Mouse (Mus musculus) induced T-regulatory cell, adult 2 months (primary cell): ENCODE results near the gene Slc25a28.

Experiments
- DNase-seq: peaks from one replicate; pipeline ENCODE4 v3.0.0-alpha.2; 2012; ENCODE audit warnings: low read depth

Slc25a28 gene

GRCm38 (mm10) chr19:43674730-43675524 lies at the start of gene Slc25a28:
Gene Slc25a28 (minus strand): TSS chr19:43674881.
- DNase-seq, result peak; percentile 100

- no peak for DNase-seq
These were observed 49.5 kb upstream of the Slc25a28 start for GRCm38 (mm10) chr19:43724194-43724593.

GRCm38 (mm10) chr19:43723501-43723900 lies 48.8 kb upstream of the Slc25a28 start:
- no peak for DNase-seq

DNA sequence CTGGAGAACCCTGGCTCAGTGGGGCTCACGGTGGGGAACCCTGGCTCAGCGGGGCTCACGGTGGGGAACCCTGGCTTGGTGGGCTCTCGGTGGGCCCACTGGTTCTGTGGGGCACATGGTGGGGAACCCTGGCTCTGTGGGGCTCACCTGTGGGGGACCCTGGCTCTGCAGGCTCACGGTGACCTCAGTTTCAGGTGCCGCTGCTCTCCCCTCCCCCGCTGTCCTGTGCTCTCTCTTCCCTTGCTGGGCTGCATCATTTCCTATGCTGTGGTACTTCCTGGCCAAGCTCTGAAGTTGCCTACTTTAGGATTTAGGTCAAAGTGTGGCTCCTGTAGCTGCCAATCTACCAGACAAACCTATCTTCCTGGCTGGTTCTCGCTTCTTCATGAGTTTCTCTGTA lies 48.2 kb upstream of the Slc25a28 start:
- DNase-seq, result peak; percentile 16

DNA sequence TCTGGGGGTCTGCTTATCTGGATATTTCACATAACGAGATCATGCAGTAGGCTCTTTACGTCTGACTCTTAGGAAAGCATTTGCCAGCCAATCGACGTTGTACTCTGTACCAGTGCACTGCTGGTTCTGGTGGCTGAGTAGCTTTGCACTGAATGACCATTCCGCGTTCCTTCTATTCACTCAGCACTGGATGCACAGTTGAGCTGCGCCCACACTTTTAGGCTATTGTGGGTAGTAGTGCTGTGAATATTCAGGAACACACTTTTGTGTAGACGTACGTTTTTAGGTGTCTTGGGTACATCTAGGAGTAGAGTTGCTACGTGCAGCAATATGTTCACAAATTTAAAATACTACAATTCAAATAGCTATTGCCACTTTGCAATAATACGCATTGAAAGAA lies 45.4 kb upstream of the Slc25a28 start:
- DNase-seq, result no peak

DNA sequence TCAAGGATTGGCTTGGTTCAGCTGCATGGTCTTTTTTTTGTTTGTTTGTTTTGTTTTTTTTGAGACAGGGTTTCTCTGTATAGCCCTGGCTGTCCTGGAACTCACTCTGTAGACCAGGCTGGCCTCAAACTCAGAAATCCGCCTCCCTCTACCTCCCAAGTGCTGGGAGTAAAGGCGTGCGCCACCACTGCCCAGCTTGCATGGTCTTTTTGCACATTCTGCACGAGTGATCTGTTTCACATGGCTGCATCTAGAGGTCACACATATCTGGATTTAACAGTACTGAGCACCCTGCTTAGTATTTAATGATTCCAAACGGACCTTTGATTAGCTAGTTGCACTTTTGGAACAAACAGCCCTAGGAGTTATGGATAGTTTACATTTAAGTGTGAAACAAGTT lies 37.3 kb upstream of the Slc25a28 start:
- peak; percentile 13 for DNase-seq

DNA sequence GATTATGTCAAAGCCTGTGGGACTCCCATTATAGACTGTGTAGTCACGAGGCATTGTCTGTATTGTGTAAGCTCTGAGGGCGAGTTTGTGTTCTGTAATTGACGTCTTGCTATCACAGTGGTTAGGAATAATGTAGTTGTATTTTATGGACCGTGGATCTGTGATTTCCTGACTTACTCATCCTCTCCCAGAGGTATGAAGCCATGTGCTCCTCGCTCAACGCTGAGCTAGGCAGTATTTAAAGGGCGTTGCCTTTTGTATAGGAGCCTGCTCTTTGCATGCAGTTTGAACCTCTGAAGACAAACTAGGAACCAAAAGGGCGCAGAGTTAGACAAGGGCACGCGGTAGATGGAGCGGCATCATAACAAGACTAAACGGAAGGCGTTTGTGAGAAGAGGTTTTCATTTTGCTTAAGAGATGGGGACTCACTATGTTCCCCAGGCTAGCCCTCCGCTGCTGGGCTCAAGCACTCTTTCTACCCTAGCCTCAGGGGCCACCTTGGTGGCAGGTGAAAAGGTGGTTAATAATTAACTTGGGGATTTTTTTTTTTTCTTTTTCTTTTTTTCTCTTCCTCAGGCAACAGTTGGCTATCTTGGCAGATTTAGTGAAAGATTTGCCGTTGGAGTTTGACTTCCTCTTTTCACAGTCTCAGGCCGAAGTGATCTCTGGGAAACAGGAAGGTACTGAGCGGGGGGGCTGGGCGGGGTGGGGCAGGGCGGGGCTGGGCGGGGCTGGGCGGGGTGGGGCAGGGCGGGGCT lies 36.7 kb upstream of the Slc25a28 start:
- DNase-seq, result peak; percentile 61

DNA sequence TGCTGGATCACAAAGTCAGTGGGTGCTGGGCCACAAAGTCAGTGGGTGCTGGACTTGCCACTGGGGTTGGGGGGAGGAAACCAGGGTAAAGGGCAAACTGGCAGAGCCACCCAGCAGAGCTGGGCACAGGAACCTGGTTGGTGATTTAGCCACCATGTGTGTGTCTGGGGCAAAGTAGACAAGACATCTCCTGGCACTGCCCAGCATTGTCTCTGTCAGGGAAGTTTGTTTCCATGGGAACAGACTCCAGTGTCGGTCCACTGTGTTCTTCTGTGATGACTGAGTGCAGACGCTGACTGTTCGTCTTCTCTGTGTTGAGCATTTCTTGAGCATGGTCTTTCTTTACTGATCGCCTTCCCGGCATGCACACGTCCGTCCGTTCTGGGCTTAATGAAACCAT lies 34.6 kb upstream of the Slc25a28 start:
- DNase-seq, result no peak

- DNase-seq, result no peak
These were observed 33.5 kb upstream of the Slc25a28 start for GRCm38 (mm10) chr19:43708206-43708605.

- no peak for DNase-seq
These were observed 30.3 kb upstream of the Slc25a28 start for GRCm38 (mm10) chr19:43704787-43705497.

- DNase-seq, result no peak
These were observed 29.5 kb upstream of the Slc25a28 start for GRCm38 (mm10) chr19:43704211-43704610.

GRCm38 (mm10) chr19:43699763-43700155 lies 25.1 kb upstream of the Slc25a28 start:
- no peak for DNase-seq

DNA sequence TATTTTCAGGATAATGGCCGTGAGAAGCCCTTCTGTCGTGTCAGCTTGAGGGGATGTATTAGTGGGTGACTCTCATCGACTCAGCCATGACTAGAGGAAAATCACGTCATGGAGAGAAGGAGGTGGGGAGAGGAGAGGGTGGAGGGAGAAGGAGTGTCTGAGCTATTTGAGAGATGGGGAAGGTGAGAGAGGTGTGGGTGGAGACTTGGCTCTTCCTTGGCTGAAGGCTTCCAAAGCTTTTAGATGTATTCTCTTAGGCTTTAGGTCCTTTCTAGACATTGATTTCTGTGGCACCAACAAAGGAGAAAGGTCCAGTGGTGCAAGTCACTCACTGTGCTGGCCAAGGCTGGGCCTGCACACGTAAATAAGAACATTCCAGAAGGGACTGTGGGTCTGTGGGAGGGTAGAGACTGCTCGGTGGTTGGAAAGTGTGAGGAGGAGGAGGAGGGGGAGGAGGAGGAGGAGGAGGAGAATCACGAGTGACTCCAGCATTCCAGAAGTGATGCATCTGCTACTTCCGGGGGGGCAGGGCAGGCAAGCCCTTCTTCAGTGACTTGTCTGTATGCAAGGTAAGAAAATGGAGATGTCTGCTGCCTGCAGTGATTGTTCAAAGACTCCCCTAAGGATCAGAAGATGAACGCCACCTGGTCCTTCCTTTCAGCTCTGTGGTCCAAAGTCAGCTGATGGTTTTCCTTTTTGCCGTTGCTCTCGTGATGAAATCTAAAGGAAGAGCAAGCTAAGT lies 24.5 kb upstream of the Slc25a28 start:
- DNase-seq, result no peak

- DNase-seq, result no peak
These were observed 23.1 kb upstream of the Slc25a28 start for GRCm38 (mm10) chr19:43697666-43698370.

GRCm38 (mm10) chr19:43695514-43695964 lies 20.9 kb upstream of the Slc25a28 start:
- no peak for DNase-seq

GRCm38 (mm10) chr19:43692815-43693214 lies 18.1 kb upstream of the Slc25a28 start:
- no peak for DNase-seq

GRCm38 (mm10) chr19:43689419-43690246 lies 15.0 kb upstream of the Slc25a28 start, which contains the start of gene Entpd7:
Gene Entpd7 (plus strand): TSS chr19:43689672.
- DNase-seq, result peak; percentile 95

GRCm38 (mm10) chr19:43681541-43681940 lies 6.9 kb upstream of the Slc25a28 start:
- no peak for DNase-seq

DNA sequence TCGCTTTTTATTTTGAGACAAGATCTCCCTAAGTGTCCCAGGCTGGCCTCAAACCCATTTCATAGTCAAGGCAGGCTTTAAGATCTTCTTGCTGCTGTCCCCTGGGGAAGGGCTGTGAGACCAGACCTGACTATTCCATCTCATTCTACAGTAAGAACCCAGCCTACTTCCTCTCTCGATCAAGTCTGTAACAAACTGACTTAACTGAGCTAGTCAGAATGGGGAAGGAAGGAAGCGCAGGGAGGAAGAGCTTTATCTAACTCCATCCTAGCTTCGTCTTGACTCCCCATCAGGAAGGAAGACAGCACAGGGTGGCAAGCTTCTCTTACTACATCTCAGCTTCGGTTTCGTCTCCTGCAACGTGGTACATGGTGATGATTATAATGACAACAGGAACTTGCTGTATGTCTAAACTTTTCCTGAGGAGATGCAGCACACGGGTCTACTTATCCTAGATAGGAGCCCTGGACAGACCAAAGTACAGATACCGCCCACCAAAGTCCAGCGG lies 4.8 kb upstream of the Slc25a28 start:
- peak; percentile 18 for DNase-seq

GRCm38 (mm10) chr19:43678467-43679003 lies 3.9 kb upstream of the Slc25a28 start:
- DNase-seq, result no peak
